In genomic region chr1:86448272-86448671, GRCm38 (mm10) we compare ENCODE assay signal across 8 mouse cellular contexts. TPM values are rescaled to one million over a fixed set of nuclear protein-coding genes. Genes with fewer than 3 reads are reported as not detected.
A peak's percentile ranks its signal among the peaks of the same experiment; 100 is the strongest.
DNase-seq lines count a peak whose midpoint lies in the region; ATAC-seq and TF ChIP-seq lines count a peak whose summit lies in the region.

No protein-coding gene starts in this region.

- peaks cover 12% of the 10 kb centered on the region for H3K4me1 ChIP-seq in testis, adult 2 months (ENCODE audit: control insufficient read depth, insufficient read depth, low read length)
- H3K4me1 ChIP-seq in hindbrain, postnatal 0 days (ENCODE audit: insufficient read depth, low read length), result peaks cover 6% of the 10 kb centered on the region
- peaks cover 31% of the 10 kb centered on the region for H3K4me1 ChIP-seq in stomach, embryonic 16.5 days (ENCODE audit: control insufficient read depth, insufficient read depth, low read length)

- H3K27ac ChIP-seq in testis, adult 2 months (ENCODE audit: control insufficient read depth, insufficient read depth, low read depth, low read length), result 0 out of 2 replicates have a peak overlapping the region, but pooled peaks have one; percentile 46
- peak overlapping the region; percentile 57 for H3K27ac ChIP-seq in hindbrain, postnatal 0 days
- peak overlapping the region; percentile 95 for H3K27ac ChIP-seq in stomach, embryonic 16.5 days (ENCODE audit: low read length)

- H3K4me2 ChIP-seq in hindbrain, postnatal 0 days (ENCODE audit: low read depth, low read length), result no peak overlapping the region
- 0 out of 2 replicates have a peak overlapping the region, but pooled peaks have one; percentile 29 for H3K4me2 ChIP-seq in stomach, embryonic 16.5 days (ENCODE audit: low read depth, low read length)

- peak; percentile 40 to 81 for DNase-seq in adrenal gland, adult (ENCODE audit: inconsistent age in 2 of 2, low spot score in 1 of 2)
- no peak for DNase-seq in adrenal gland, adult 18-20 months (ENCODE audit: low spot score in 2 of 2)
- no peak for DNase-seq in testis, postnatal 14 days (ENCODE audit: low spot score)
- DNase-seq in hindbrain, postnatal 0 days (ENCODE audit: low spot score), result no peak
- no peak for DNase-seq in cerebellum, adult 11 months
- DNase-seq in right cerebral cortex, postnatal 14 days, result no peak

- no peaks in the 10 kb centered on the region for H3K36me3 ChIP-seq in testis, adult 2 months (ENCODE audit: control insufficient read depth, insufficient read depth, low read length)
- no peaks in the 10 kb centered on the region for H3K36me3 ChIP-seq in hindbrain, postnatal 0 days (ENCODE audit: insufficient read depth, low read length)
- H3K36me3 ChIP-seq in stomach, embryonic 16.5 days (ENCODE audit: control insufficient read depth, insufficient read depth, low read length), result no peaks in the 10 kb centered on the region

- no peaks in the 10 kb centered on the region for H3K9me3 ChIP-seq in hindbrain, postnatal 0 days (ENCODE audit: low read length)
- H3K9me3 ChIP-seq in stomach, embryonic 16.5 days (replicated peaks; ENCODE audit: control insufficient read depth, low read length), result no peaks in the 10 kb centered on the region

- no peak for TF ChIP-seq POLR2A in testis, adult 2 months (IDR thresholded peaks at IDR 0.05; ENCODE audit: control insufficient read depth, low read depth, low read length)

- TF ChIP-seq CTCF in testis, adult 2 months (IDR thresholded peaks at IDR 0.05; ENCODE audit: control insufficient read depth, insufficient read depth, insufficient replicate concordance, low read depth, low read length), result no peak
- TF ChIP-seq CTCF in hindbrain, postnatal 0 days (IDR thresholded peaks at IDR 0.05; ENCODE audit: low read depth), result no peak

- no peak overlapping the region for H3K4me3 ChIP-seq in testis, adult 2 months (ENCODE audit: control insufficient read depth, low read depth, low read length)
- H3K4me3 ChIP-seq in hindbrain, postnatal 0 days (ENCODE audit: low read length), result no peak overlapping the region
- H3K4me3 ChIP-seq in stomach, embryonic 16.5 days (replicated peaks; ENCODE audit: low read length), result no peak overlapping the region

- no peaks in the 10 kb centered on the region for H3K27me3 ChIP-seq in testis, adult 2 months (ENCODE audit: control insufficient read depth, insufficient read depth, low read length)
- H3K27me3 ChIP-seq in hindbrain, postnatal 0 days (ENCODE audit: insufficient read depth, low read length), result no peaks in the 10 kb centered on the region
- no peaks in the 10 kb centered on the region for H3K27me3 ChIP-seq in stomach, embryonic 16.5 days (ENCODE audit: control insufficient read depth, insufficient read depth, low read length)

- ATAC-seq in hindbrain, postnatal 0 days, result no peak
- peak; percentile 45; the same call in 1 of the 2 replicates for ATAC-seq in stomach, embryonic 16.5 days (ENCODE audit: insufficient read depth, low FRiP score)

- H3K9ac ChIP-seq in hindbrain, postnatal 0 days (replicated peaks; ENCODE audit: low read length), result no peak overlapping the region
- H3K9ac ChIP-seq in stomach, embryonic 16.5 days (ENCODE audit: low read length), result peak overlapping the region; percentile 38

- WGBS in hindbrain, postnatal 0 days, result 28% methylated on average over 4 of the region's 4 CpGs
- WGBS in stomach, embryonic 16.5 days, result 18% methylated on average over 4 of the region's 4 CpGs

RNA-seq across cellular contexts. Expression of gene Tex44, which starts 22.1 kb away (rescaled TPM):
- total RNA-seq in adrenal gland, adult 18-20 months (2021), result not detected
- polyA plus RNA-seq in testis, adult 2 months (2012; rRNA removed), result 140 and 142 TPM in 2 replicates
- total RNA-seq in hindbrain, postnatal 0 days (2014; rRNA removed), result not detected in 2 replicates
- not detected in 2 replicates for polyA plus RNA-seq in hindbrain, postnatal 0 days (2015; fragmentation: Nextera tagmentation; extraction: Ambion mirVana)
- not detected in 2 replicates for polyA plus RNA-seq in stomach, embryonic 16.5 days (2015; fragmentation: Nextera tagmentation; extraction: Ambion mirVana)

RNA-seq across cellular contexts. Expression of gene Nmur1, which starts 22.2 kb away (rescaled TPM):
- not detected for total RNA-seq in adrenal gland, adult 18-20 months (2021)
- polyA plus RNA-seq in testis, adult 2 months (2012; rRNA removed), result 11.7 and 23.8 TPM in 2 replicates
- total RNA-seq in hindbrain, postnatal 0 days (2014; rRNA removed), result 0.16 TPM in 1 of 2 replicates, not detected in the other
- polyA plus RNA-seq in hindbrain, postnatal 0 days (2015; fragmentation: Nextera tagmentation; extraction: Ambion mirVana), result 0.16 and 0.24 TPM in 2 replicates
- polyA plus RNA-seq in stomach, embryonic 16.5 days (2015; fragmentation: Nextera tagmentation; extraction: Ambion mirVana), result not detected in 2 replicates

Comparison
In these comparisons a context has a peak if more than half of its experiments do, and no peak if none do; other contexts are left out.
1. DNase-seq: peak in adrenal gland, adult (2 of 2); none in adrenal gland, adult 18-20 months (0 of 2), testis, postnatal 14 days (single experiment), hindbrain, postnatal 0 days (single experiment), cerebellum, adult 11 months (single experiment) and right cerebral cortex, postnatal 14 days (single experiment).
2. RNA of gene Tex44, which starts 22.1 kb away (polyA plus RNA-seq): 140 to 142 TPM in testis, adult 2 months; not detected in hindbrain, postnatal 0 days and not detected in stomach, embryonic 16.5 days; every median in the first group is over 100 times any median in the second.
3. RNA of gene Nmur1, which starts 22.2 kb away (polyA plus RNA-seq): 11.7 to 23.8 TPM in testis, adult 2 months; 0.16 to 0.24 TPM in hindbrain, postnatal 0 days and not detected in stomach, embryonic 16.5 days; every median in the first group is over 10 times any median in the second.
4. Peak in every context shown above with its lines, with median percentiles within 50 percentile points of each other: H3K27ac ChIP-seq.